Mouse (Mus musculus) ovary, postnatal 10 days (tissue): ENCODE results near the gene Kdsr.
A peak's percentile ranks its signal among the peaks of the same experiment; 100 is the strongest.

Experiments
- DNase-seq: peaks from one replicate; pipeline ENCODE4 v3.0.0; 2022; ENCODE audit warnings: low spot score

The Kdsr gene

DNA sequence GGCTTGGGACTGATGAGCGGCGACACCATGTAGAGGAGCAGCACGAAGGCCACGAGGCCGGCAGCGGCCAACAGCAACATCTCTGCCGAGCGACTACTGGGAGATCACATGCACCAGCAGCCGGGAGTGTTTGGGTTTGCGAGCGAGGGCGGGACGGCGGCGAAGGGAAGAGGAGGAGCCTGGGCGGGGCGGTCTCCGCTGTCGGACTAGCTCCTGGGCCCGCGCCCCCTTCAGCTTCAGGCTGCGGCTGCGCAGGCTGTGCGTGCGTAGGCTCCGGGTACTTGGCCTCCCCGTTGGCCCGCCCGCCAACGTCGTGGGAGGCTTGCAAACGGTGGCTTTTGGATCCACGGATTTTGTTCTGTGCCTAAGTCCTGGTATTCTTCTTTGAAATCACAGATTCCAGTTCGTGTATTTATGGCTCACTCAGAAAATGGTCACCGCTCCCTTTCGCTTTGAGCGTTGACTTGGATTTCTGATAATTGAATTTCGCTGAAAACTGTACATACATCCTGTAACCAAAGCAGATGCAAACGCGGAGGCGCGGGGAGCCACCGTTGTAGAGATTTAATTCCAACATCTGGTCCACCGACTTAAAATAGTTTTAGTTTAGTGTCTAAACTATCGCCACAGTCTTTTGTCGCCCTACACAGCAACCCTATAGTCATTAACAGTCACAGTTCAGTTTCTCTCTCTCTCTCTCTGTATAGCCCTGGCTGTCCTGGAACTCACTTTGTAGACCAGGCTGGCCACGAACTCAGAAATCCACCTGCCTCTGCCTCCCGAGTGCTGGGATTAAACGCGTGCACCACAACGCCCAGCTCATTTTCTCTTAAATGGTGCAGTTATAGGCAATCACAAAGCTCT lies at the start of gene Kdsr:
Gene Kdsr, minus strand, starts transcription at position 156 of the 864 bp plus-strand sequence.
- peak; percentile 83 for DNase-seq

DNA sequence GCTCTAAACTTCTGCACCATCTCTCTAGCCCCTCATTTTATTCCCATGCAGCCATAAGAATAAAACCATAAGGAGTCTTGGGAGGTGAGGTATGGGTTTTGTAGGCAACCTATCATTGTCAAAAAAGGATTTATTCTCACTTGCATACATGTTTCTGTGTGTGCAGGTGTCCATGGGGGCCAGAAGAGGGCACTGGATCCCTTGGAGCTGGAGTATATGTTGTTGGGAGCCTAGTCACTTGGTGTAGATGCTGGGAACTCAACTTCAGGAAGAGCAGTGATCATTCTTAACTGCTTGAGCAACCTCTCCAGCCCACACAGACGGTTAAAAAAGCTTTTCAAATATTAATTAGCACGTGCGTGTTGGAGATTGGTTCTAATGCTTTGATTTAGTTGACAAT lies 40.4 kb upstream of the Kdsr start:
- DNase-seq = no peak

DNA sequence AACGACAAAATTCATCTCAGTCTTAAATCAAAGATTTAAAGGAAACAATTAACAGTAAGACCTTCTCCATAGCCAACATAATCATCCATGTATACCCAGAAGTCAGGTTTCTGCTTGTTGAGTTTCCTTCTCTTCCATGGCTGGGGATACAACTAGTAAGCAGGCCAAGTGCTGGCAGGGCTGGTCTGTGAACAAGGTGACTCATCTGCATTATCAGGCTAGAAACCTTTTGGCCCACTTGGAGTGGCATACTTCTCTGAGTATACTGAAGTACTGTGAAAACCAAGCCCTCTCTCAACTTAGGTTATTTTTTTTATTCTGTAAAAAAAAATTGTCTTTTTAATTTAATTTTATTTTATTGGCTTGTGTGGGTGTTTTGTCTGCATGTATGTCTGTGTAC lies 39.9 kb upstream of the Kdsr start:
- no peak for DNase-seq

DNA sequence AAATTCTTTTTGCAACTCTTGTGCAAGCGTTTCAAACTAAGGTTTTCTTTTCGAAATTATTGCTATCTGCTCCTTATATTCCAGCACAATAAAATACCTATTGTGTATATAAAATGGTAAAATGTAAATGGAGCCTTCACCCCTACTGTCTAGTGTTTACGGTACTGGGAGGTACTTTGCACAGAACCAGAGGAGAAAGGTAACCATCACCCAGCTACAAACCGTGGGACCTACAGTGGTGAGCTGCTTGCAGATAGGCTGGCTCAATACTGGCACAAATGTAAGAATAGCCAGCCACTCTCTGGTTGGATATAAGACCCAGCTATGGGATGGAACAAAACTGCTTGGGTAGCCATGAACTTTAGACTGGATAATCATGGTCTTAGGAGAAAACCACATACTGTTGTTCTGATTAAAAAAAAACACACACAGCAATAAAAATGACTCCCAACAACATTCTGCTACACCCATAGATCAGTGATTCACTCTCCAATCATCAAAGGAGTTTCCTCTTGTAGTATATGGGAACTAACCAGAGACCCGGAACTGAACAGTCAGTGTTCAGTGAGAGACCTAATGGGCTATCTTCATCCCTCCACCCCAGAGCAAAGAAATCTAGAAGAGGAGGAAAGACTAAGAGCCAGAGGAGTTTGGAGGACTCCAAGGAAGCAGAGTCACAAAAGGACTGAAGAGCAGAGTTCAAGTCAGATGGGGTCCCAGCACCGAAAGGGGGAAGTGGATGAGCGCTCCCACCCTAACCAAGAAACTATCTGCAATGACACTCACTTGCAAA lies 37.7 kb upstream of the Kdsr start:
- no peak for DNase-seq

DNA sequence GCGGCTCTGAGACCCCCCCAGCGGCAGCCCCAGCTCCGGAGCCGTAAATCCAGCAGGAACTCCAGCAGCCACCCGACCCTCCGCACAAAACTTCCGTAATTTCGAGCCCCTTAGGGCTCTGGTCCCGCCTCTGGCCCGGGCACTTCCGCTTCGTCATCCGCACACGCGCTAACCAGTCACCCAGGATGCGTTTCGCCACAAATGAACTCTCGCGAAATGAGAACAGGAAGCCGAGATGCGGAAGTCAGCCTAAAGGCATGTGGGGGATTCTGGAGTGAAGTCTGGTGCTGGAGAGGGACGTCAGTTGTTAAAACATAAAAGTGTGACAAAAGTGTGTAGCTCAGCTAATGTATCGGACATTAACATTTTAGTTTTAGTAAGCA lies 37.0 kb upstream of the Kdsr start, which contains the start of gene Vps4b:
Gene Vps4b, minus strand, starts transcription at position 187 of the 383 bp plus-strand sequence.
- peak; percentile 68 for DNase-seq

DNA sequence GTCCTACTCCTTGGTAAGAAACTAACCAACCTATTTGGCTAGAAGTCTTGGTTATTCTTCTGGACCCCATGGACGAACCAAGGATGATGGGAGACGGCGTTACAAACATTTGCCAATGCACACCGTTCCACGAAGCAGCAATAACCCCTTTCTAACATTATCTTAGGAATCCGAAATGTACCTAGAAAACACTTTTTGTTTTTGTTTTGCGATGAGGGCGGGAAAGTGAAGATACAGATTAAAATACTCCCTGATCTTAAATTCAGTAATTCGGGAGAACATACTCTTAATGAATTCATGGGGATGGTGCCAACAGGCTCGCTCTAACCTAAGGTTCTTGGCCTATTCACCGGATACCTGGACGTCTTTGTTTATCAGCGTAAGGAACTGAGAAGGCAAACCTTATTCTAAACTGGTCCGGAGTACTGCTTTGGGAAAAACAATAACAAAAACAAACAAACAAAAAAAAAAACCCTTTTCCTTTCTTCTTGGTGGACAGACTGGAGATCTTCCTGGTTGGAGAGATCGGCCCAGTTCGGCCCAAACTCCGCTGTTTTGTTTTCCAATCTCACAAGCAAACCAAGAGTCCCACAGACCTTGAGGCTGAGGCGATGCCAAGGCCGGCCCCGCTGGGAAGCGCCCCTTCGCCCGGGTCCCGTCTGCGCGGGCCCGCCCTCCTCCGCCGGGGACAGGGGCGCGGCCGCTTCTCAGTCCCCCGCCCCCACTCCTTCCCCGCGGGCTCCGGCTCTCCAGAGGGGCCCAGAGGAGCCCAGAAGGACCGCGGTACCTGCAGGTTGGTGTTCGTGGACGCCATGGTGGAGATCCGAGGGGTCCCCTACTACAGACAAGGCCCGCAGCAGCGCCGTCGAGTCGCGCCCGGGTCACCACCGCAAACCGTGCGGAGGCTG lies 36.4 kb upstream of the Kdsr start:
- no peak for DNase-seq

DNA sequence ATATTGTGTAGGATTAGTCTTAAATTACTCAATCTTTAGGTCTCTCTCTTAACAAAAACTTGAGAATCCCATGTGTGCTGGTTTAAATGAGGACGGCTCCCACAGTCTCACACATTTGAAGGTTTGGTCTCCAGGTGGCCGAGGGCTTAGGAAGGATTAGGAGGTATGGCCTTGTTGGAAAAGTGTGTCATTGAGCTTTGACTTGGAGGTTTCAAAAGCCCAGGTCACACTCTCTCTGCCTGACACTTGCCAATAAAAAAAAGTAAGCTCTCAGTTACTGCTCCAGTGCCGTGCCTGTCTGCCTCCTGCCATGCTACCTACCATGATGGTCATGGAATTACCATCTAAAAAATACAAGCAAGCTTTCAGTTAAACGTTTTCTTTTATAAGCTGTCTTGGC lies 15.4 kb upstream of the Kdsr start:
- no peak for DNase-seq

DNA sequence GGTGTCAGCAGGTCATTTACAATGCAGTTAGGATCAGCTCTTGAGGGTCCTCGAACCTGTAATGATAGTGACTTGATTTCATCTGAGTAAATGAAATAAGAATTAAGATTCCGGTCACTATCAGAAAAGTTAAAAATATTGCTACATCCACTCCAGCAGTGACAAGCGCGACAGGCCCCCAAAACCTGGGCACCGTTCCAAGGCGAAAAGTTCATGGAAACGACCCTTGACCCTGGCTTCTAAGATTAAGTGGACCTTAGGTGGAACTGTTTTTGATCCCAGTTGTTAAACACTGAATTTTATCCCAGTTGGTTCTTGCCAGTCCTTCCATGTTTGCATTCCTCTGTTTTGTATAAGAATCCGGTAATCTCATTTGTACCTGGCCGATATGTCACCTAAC lies 14.6 kb upstream of the Kdsr start:
- no peak for DNase-seq

DNA sequence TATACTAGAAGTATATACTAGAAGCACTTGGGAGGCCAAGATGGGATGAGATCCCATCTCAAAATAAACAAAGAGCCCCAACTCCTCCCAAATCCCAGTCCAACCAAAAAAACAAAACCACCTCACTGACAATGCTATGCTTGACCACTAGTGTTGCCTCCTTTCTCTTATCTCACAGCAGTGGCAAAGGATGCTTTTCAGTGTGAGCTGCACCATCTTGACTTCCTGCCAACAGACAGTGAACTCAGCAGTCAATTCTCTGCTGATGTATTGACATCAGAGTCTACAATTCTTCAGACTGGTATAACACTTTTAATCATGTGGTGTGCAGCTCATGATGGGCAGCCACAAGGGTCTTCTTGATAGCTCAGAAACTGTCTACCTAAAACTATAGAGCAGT lies 9.2 kb upstream of the Kdsr start:
- no peak for DNase-seq

DNA sequence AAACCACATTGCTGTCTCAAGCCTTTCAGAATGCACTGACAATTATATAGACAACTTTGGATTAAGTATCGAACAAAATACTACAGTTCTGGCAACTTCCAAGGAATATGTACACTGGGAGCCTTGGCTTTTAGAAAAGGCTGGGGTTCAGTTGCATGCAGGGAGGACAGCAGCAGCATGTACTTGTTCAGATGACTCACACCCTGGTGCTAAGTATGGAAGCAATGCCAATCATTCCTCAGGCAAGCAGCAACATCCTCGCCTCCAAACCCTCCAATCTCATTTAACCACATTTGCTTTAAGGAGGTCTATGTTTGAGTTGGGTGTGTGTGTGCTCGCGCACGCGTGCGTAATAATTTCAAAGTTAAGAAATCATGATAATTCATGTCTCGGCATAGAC lies 6.2 kb upstream of the Kdsr start:
- DNase-seq = no peak

DNA sequence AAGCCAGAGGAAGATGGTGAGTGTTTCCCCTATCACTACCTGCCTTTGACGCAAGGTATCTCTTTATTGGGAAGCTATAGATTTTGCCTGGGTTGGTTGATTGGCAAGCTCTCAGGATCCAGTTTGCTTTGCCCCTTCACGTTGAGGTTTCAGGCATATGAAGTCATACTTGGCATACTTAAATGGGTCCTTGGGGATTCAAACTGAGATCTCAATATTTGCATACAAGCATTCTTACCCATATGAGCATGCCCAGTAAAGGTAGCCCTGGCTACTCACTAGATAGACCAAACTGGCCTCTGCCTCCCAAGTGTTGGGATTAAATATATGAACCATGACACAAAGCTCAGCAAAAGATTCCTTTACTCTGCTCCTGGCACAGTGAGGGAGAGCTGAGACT lies 5.3 kb upstream of the Kdsr start:
- no peak for DNase-seq

DNA sequence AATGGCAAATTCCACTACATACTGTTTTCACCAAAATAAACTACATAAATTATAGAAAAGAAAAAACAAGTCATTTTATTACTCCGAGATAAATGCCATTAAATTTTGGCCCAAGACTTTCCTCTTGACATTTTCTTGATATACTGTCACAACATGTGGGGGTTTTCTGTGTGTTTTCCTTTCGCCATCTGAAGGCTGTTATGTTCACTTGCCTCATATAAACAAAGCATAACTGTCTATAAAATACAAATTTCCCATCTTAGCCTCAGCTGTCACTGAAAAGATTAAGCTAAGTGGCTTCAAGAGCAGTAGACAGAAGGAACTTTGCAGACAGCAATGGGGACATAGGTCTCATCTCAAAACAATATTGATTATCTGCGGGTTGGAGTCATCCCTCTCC lies 4.8 kb upstream of the Kdsr start:
- no peak for DNase-seq

DNA sequence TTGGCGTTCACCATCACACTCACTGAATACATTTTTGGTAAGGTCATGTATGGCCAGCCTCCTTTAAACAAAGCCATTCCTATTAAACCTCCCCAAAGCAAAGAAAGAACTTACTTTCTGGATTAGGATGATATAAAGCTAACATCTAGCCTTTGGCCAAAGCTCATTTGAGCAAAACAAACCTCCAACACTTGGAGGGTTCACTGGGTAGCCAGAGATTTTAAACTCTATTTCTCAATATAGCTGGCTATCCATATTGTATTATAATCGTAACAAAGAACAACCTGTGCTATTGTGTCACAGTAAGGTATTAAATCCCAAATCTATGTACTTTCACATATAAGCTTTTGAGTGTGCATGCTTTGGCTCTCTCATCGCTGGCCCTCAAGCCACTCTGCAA lies 1.2 kb upstream of the Kdsr start:
- no peak for DNase-seq

DNA sequence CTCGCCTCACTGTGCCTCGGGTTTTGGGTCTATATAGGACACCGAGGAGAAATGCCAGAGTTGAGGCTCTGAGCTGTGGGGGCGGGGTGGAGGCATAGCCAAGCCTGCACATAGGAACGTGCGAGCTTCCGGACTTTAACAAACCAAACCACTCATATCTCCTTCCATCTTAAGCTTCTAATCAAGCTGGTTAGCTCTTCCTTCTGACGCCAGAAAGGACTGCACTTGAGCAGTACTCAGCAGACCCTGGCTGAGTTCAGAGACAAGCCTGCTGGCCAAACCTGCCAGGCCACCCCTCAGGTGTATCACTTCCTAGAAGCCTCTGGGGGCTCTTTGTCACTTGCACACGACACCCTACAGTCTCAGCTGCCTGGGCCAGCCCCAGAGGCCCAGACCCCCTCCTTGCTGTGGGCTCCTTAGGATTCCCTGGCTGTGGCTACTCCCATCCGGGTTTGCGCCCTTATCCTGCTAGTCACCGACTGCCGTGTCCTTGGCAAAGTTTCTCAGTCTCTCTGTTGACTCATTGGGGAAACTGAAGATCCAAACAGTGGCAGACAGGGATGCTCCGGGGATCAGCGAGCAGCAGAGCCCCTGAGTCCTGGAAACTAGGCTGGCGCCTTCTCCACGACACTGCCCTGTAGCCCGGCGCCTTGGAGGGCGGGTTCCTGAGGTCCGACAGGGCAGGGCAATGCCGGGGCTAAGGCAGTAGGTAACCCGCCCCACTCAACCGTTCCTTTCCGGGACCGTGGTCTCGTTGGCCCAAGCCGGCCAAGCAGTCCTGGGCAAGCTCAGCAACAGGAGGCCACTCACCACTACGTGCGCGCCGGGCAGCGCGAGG lies 574 bp downstream of the Kdsr start:
- peak; percentile 2 for DNase-seq

DNA sequence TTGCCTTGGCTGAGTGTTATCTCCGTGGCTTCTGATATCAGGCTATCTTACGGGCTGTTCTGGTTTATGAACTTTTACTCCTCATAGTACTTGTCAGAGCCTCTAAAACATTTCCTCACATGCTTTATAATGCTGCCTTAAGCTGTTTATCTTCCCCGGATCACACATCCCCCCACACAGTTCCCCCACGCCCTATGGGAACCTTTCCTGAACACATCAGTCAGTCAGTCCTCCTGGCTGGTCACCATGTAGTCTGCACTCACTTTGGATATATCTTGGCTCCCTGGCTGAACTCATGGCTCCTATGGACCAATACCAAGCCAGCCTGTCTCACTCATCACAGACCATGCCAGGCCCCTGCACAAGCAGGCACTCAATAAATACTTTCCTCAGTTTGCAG lies 2.9 kb downstream of the Kdsr start:
- no peak for DNase-seq

DNA sequence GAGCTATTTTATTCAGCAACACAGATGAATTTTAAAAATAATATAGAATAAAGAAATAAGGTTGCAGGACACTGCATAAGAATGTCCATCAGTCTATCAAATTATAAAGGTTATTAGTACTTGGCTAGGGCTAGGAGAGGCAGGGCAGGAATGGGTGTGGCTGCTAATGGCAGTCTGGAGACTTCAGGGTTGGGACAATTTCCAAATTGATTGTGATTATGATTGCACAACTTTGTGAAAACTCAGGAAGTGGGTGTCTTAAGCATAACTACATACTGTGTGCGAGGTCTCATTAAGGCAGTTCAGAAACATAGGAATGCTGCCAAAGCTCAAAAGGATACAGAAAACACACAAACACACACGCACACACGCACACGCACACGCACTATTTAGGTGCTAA lies 7.5 kb downstream of the Kdsr start:
- no peak for DNase-seq

DNA sequence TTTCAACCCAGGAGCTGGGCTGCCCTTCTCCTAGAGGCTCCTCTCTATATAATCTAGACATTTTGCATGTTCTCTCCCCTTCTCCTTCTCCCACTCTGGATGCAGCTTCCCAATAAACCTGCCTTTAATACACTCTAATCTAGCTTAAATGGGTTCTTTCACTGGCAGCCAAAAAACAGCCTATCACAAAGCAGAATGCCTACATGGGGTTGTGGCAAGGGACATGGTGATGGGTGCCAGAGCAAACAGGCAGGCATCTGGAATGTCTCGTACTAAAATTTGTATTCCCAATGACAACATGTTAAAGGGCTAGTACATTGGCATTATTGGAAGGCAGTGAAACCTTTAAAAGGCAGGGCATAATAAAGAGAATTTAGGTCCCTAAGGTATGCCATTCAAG lies 8.9 kb downstream of the Kdsr start:
- DNase-seq = no peak

DNA sequence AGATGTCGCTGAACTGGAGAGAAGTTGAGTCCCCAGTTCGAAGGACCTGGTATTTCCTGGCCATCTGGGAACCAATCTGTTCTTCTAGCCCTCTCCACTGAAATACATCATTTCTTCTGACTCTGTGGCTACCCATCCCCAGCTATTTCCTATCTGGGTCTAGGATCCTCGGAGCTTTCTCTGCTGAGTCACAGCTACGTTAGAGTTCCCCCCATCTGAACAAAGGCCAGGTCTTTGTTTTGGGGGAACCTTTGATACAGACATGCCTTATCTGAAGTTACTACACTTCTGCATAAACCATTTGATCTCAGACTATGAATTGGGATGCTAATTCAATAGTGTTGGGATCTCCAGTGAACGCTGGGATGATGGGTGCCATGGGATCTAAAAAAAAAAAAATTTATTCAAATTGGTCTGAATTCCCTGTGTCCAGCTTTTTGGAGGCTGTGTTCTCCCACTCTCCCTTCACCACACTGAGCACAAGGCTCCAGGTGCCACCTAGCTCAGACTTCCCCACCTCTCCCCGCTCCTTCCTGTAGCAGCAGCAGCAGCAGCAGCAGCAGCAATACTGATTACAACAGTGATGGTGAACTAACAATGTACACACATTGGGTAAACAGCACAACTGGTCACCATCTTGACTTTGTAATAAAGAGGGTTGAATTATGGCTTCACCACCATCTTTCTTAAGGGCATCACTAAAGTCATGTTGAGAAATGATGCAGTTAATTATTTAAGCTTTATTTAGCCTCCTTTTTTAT lies 10.8 kb downstream of the Kdsr start:
- DNase-seq = no peak

DNA sequence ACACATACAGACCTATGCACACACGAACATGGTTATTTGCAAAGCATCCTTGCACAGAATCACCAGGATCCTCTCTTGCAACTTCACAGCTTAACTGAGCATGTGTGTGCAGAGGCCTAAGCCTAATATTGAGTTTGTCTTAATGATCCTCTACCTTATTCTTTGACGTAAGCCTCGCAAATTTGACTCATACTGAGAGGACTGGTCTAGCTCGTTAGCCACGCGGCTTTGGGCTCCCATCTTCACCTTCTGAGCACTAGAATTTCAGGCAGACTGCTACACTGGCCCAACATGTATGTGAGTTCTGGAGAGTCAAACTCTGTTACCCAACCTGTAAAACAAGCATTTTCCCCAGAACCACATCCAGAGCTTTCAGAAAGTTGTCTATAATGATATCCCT lies 16.5 kb downstream of the Kdsr start:
- DNase-seq = no peak

DNA sequence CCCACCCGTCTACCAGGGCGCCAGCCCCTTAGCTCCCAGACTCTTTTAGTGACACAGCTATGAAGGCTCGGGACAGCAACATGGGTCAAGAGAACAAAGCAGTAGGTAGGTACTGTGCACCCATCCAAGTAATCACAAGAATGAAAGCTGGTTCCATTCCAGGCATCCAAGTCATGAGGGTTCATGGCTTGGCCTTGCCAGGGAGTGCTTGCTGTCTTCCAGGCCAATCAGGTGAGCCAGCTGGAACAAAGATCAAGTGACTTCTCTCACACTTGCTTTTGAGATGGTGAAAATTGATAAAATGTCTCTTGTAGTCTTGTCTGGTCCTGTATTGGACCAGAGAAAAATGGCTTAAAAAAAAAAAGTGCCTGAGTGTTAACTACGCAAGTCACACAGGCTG lies 18.8 kb downstream of the Kdsr start:
- DNase-seq = no peak

DNA sequence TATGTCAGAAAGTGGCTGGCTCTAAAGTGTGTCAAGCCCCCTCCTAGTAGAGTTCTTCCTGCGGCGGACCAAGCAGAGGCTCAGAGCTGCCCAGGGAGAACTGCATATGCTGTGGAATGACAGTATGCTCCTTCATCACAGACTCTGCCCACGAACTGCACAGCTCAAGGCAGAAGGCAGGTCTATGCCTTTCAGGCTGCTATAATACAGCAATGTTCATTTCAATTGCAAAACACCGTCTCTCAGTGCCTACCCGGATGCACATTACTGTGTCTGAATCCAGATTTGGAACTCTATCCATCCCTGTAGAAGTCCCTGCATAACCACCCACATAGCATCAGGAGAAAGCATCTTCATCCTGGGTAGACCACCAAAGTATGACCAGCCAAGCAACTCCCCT lies 19.7 kb downstream of the Kdsr start:
- DNase-seq = no peak
